Comparison of ENCODE assay signal across 26 mouse cellular contexts in genomic region chr14:101911983-101912382, GRCm38 (mm10).
DNase-seq lines count a peak whose midpoint lies in the region; ATAC-seq and TF ChIP-seq lines count a peak whose summit lies in the region.
"Had no signal": no experiment of that assay in that cellular context is flagged by ENCODE, and none has a peak within 500 bp of the region (broad histone marks: within the 10 kb centered on the region; RNA-seq: fewer than 3 reads in every experiment).

No protein-coding gene starts in this region.

- no peak for TF ChIP-seq POLR2A in myocyte (IDR thresholded peaks at IDR 0.05; ENCODE audit: insufficient read length, low read depth)

- intact Hi-C loops in heart, postnatal 14 days (cut with DNase I), result no loop called here

- H3K9ac ChIP-seq in forebrain, embryonic 16.5 days (replicated peaks; ENCODE audit: low read depth, low read length), result no peak overlapping the region
- H3K9ac ChIP-seq in forebrain, embryonic 13.5 days, result no peak overlapping the region
- H3K9ac ChIP-seq: embryonic facial prominence, embryonic 13.5 days; kidney, embryonic 15.5 days; liver, embryonic 15.5 days; neural tube, embryonic 15.5 days had no signal

- H3K36me3 ChIP-seq in forebrain, embryonic 16.5 days (ENCODE audit: control insufficient read depth, insufficient read depth), result no peaks in the 10 kb centered on the region
- no peaks in the 10 kb centered on the region for H3K36me3 ChIP-seq in forebrain, embryonic 13.5 days (ENCODE audit: poor library complexity, severe bottlenecking)
- H3K36me3 ChIP-seq in myocyte (ENCODE audit: control insufficient read depth, insufficient read depth), result peaks cover 31% of the 10 kb centered on the region
- H3K36me3 ChIP-seq: embryonic facial prominence, embryonic 13.5 days; kidney, embryonic 15.5 days; limb, embryonic 10.5 days; liver, embryonic 15.5 days; neural tube, embryonic 15.5 days had no signal

- H3K27me3 ChIP-seq in forebrain, embryonic 16.5 days (replicated peaks; ENCODE audit: control insufficient read depth, insufficient read depth, low read length), result no peaks in the 10 kb centered on the region
- no peaks in the 10 kb centered on the region for H3K27me3 ChIP-seq in forebrain, embryonic 13.5 days
- H3K27me3 ChIP-seq in myocyte (ENCODE audit: control insufficient read depth, insufficient read depth, insufficient read length), result no peaks in the 10 kb centered on the region
- H3K27me3 ChIP-seq: embryonic facial prominence, embryonic 13.5 days; kidney, embryonic 15.5 days; liver, embryonic 15.5 days; neural tube, embryonic 15.5 days had no signal

- no peak overlapping the region for H3ac ChIP-seq in myocyte (ENCODE audit: control insufficient read depth, insufficient read length)

- peak; percentile 40; the same call in 1 of the 2 replicates for ATAC-seq in forebrain, embryonic 16.5 days
- ATAC-seq in forebrain, embryonic 13.5 days, result no peak
- ATAC-seq: hindbrain, embryonic 16.5 days; midbrain, embryonic 16.5 days had no signal

- DNase-seq in heart, adult 9 months (ENCODE audit: low spot score in 2 of 2), result peak; percentile 52 to 59
- DNase-seq in heart, postnatal 14 days, result no peak
- peak; percentile 32 to 73 for DNase-seq in layer of hippocampus, adult 18-20 months (ENCODE audit: low spot score in 2 of 2)
- no peak for DNase-seq in layer of hippocampus, postnatal 10 days (ENCODE audit: low spot score in 2 of 2)
- DNase-seq in adrenal gland, adult 18-20 months (ENCODE audit: low spot score in 2 of 2), result no peak
- DNase-seq: adrenal gland, postnatal 36 days; cerebellum, adult 11-12 months; cerebellum, postnatal 25 days; kidney, adult 11 months; kidney, postnatal 4 days; liver; right cerebral cortex, adult 18-20 months; right cerebral cortex, postnatal 4 days; thymus, adult 18-20 months; thymus, postnatal 36 days had no signal

- H3K4me3 ChIP-seq in forebrain, embryonic 16.5 days (replicated peaks; ENCODE audit: low read length), result no peak overlapping the region
- H3K4me3 ChIP-seq in forebrain, embryonic 13.5 days, result no peak overlapping the region
- H3K4me3 ChIP-seq in myocyte, result no peak overlapping the region
- H3K4me3 ChIP-seq: embryonic facial prominence, embryonic 13.5 days; kidney, embryonic 15.5 days; limb, embryonic 10.5 days; liver, embryonic 15.5 days; neural tube, embryonic 15.5 days had no signal

- H3K27ac ChIP-seq in forebrain, embryonic 16.5 days (ENCODE audit: low read length), result no peak overlapping the region
- no peak overlapping the region for H3K27ac ChIP-seq in forebrain, embryonic 13.5 days
- H3K27ac ChIP-seq: embryonic facial prominence, embryonic 13.5 days; kidney, embryonic 15.5 days; limb, embryonic 10.5 days; liver, embryonic 15.5 days; macrophage; neural tube, embryonic 15.5 days had no signal

- no peaks in the 10 kb centered on the region for H3K9me3 ChIP-seq in forebrain, embryonic 16.5 days (ENCODE audit: control insufficient read depth, low read length)
- no peaks in the 10 kb centered on the region for H3K9me3 ChIP-seq in forebrain, embryonic 13.5 days (replicated peaks)
- H3K9me3 ChIP-seq: embryonic facial prominence, embryonic 13.5 days; kidney, embryonic 15.5 days; limb, embryonic 10.5 days; liver, embryonic 15.5 days; neural tube, embryonic 15.5 days had no signal

- H3K4me2 ChIP-seq in forebrain, embryonic 16.5 days (ENCODE audit: low read length), result no peak overlapping the region
- no peak overlapping the region for H3K4me2 ChIP-seq in forebrain, embryonic 13.5 days
- no peak overlapping the region for H3K4me2 ChIP-seq in myocyte (ENCODE audit: low read depth)
- H3K4me2 ChIP-seq: embryonic facial prominence, embryonic 13.5 days; kidney, embryonic 15.5 days; liver, embryonic 15.5 days; neural tube, embryonic 15.5 days had no signal

- 63% methylated on average over 7 of the region's 7 CpGs for WGBS in forebrain, embryonic 16.5 days
- WGBS in forebrain, embryonic 13.5 days, result 80% methylated on average over 7 of the region's 7 CpGs

- H3K4me1 ChIP-seq in forebrain, embryonic 16.5 days (replicated peaks; ENCODE audit: control insufficient read depth, insufficient read depth, low read length), result no peaks in the 10 kb centered on the region
- no peaks in the 10 kb centered on the region for H3K4me1 ChIP-seq in forebrain, embryonic 13.5 days
- H3K4me1 ChIP-seq: embryonic facial prominence, embryonic 13.5 days; limb, embryonic 10.5 days; liver, embryonic 15.5 days; neural tube, embryonic 15.5 days had no signal

- H3K79me2 ChIP-seq in myocyte (ENCODE audit: control insufficient read depth, insufficient read depth), result no peaks in the 10 kb centered on the region

TF ChIP-seq in myocyte, 11 proteins besides CTCF, POLR2A, EP300 and RAD21:
- peak; percentile 44 for TF ChIP-seq TCF12 (IDR thresholded peaks at IDR 0.05; ENCODE audit: insufficient read depth, poor library complexity, severe bottlenecking)
- TF ChIP-seq E2F4 (IDR thresholded peaks at IDR 0.05; ENCODE audit: insufficient read depth), result no peak
- TF ChIP-seq POLR2AphosphoS2 (IDR thresholded peaks at IDR 0.05; ENCODE audit: insufficient read length, low read depth), result no peak
- TF ChIP-seq MAX (IDR thresholded peaks at IDR 0.05; ENCODE audit: low read depth), result no peak
- no peak for TF ChIP-seq SRF (IDR thresholded peaks at IDR 0.05; ENCODE audit: control insufficient read depth, insufficient read length, low read depth)
- no peak for TF ChIP-seq REST (IDR thresholded peaks at IDR 0.05; ENCODE audit: insufficient read depth, insufficient read length)
- TF ChIP-seq CEBPB (IDR thresholded peaks at IDR 0.05; ENCODE audit: insufficient read depth, poor library complexity, severe bottlenecking), result peak; percentile 5; the same call in 1 of the 2 replicates

Comparison
In these comparisons a context has a peak if more than half of its experiments do, and no peak if none do; other contexts are left out.
1. DNase-seq: peak in heart, adult 9 months (2 of 2) and layer of hippocampus, adult 18-20 months (2 of 2); none in heart, postnatal 14 days (0 of 2), layer of hippocampus, postnatal 10 days (0 of 2) and adrenal gland, adult 18-20 months (0 of 2).